Mouse (Mus musculus) granulocyte monocyte progenitor cell, adult 5-6 weeks (primary cell): ENCODE data around the gene Fam193b. TPM values are rescaled to one million over a fixed set of nuclear protein-coding genes. Genes with fewer than 3 reads are reported as not detected.
"Not testable (repeated sequence)": the region's sequence is repeated elsewhere in the genome, so short reads cannot be mapped to it uniquely, and the experiment has no call there.

Experiments
- ATAC-seq: replicated peaks from 2 replicates; pipeline ENCODE4 v1.8.0; 2016; ENCODE audit warnings: mild to moderate bottlenecking, moderate TSS enrichment, inconsistent platforms; ENCODE audit not compliant: poor library complexity, severe bottlenecking
- total RNA-seq, 2 experiments: library from RNA; stranded (forward) in 1 of 2; stranded (reverse) in 1 of 2; fragments of 200-712, 200-1000 nt in 1 of 2; fragments of >200 nt in 1 of 2; fragmentation: Nextera tagmentation in 1 of 2; gene quantifications; 2 replicates each; pipeline ENCODE4 v1.2.3; 2014 to 2017

Fam193b gene
- total RNA-seq (2014; fragmentation: Nextera tagmentation) (36.0 and 59.5 TPM in 2 replicates), total RNA-seq (2017) (28.4 and 31.9 TPM in 2 replicates)

- ATAC-seq, result peak; percentile 98
Measured at GRCm38 (mm10) chr13:55571027-55571751, at the start of gene Fam193b. Gene Fam193b (minus strand): TSS chr13:55571120.

GRCm38 (mm10) chr13:55620275-55620674, 49.4 kb upstream of the Fam193b start:
- no peak for ATAC-seq

- no peak for ATAC-seq
Measured at GRCm38 (mm10) chr13:55619328-55619727, 48.4 kb upstream of the Fam193b start.

GRCm38 (mm10) chr13:55613471-55613870, 42.6 kb upstream of the Fam193b start:
- ATAC-seq, result no peak

GRCm38 (mm10) chr13:55611996-55612395, 41.1 kb upstream of the Fam193b start:
- ATAC-seq, result no peak

- ATAC-seq, result no peak
Measured at GRCm38 (mm10) chr13:55607624-55608006, 36.7 kb upstream of the Fam193b start.

- no peak for ATAC-seq
Measured at GRCm38 (mm10) chr13:55606899-55607623, 36.1 kb upstream of the Fam193b start.

GRCm38 (mm10) chr13:55604606-55605005, 33.7 kb upstream of the Fam193b start:
- no peak for ATAC-seq

- ATAC-seq, result peak; percentile 28; the same call in 1 of the 2 replicates
Measured at GRCm38 (mm10) chr13:55601611-55602010, 30.7 kb upstream of the Fam193b start.

GRCm38 (mm10) chr13:55600657-55601056, 29.7 kb upstream of the Fam193b start:
- ATAC-seq, result peak; percentile 81

- ATAC-seq, result peak; percentile 85
Measured at GRCm38 (mm10) chr13:55599566-55600540, 28.9 kb upstream of the Fam193b start, which contains the start of gene B4galt7. Gene B4galt7 (plus strand): TSS chr13:55599896.

- ATAC-seq, result no peak
Measured at GRCm38 (mm10) chr13:55596802-55597201, 25.9 kb upstream of the Fam193b start.

GRCm38 (mm10) chr13:55595375-55595774, 24.5 kb upstream of the Fam193b start:
- ATAC-seq, result no peak

GRCm38 (mm10) chr13:55593254-55593747, 22.4 kb upstream of the Fam193b start:
- ATAC-seq, result no peak; the same call in 1 of the 2 replicates

- peak; percentile 99 for ATAC-seq
Measured at GRCm38 (mm10) chr13:55592512-55593253, 21.8 kb upstream of the Fam193b start.

- no peak for ATAC-seq
Measured at GRCm38 (mm10) chr13:55591961-55592490, 21.1 kb upstream of the Fam193b start.

GRCm38 (mm10) chr13:55578086-55578485, 7.2 kb upstream of the Fam193b start:
- ATAC-seq, result no peak

GRCm38 (mm10) chr13:55576872-55577271, 6.0 kb upstream of the Fam193b start:
- ATAC-seq, result not testable (repeated sequence)

GRCm38 (mm10) chr13:55575932-55576331, 5.0 kb upstream of the Fam193b start:
- ATAC-seq, result no peak
